Mouse (Mus musculus): ENCODE data around the gene Zfp334. TPM values are rescaled to one million over a fixed set of nuclear protein-coding genes. Genes with fewer than 3 reads are reported as not detected.

Gene Zfp334
- polyA plus RNA-seq, 1 experiment from 2014 or later = 19.6 TPM

GRCm38 (mm10) chr2:165367868-165368439, 20.1 kb downstream of the Zfp334 start:
- Histone ChIP-seq H3K27ac (ENCODE audit: low read depth, low read length) (peak overlapping the region; percentile 81), H3K9ac (ENCODE audit: low read depth, low read length) (peak overlapping the region; percentile 78), H3K4me2 (replicated peaks; ENCODE audit: low read depth, low read length) (peak overlapping the region; percentile 86), H3K4me3 (ENCODE audit: low read depth, low read length) (peak overlapping the region; percentile 54), H3K9me3 (ENCODE audit: control insufficient read depth, low read length) (no peaks in the 10 kb centered on the region), H3K27me3 (ENCODE audit: control insufficient read depth, insufficient read depth, low read length) (no peaks in the 10 kb centered on the region), H3K36me3 (ENCODE audit: control insufficient read depth, insufficient read depth, low read length) (no peaks in the 10 kb centered on the region), H3K4me1 (replicated peaks; ENCODE audit: control insufficient read depth, insufficient read depth, low read length) (peaks cover 4% of the 10 kb centered on the region; the same call in 1 of the 2 replicates)
- DNase-seq (ENCODE audit: low spot score) (peak; percentile 78), ATAC-seq (ENCODE audit: low FRiP score) (peak; percentile 47)
- 3% methylated on average over 13 of the region's 13 CpGs for WGBS

- 10% methylated on average over 5 of the region's 8 CpGs for WGBS
- Histone ChIP-seq H3K4me3 (ENCODE audit: low read depth, low read length) (no peak overlapping the region), H3K4me2 (replicated peaks; ENCODE audit: low read depth, low read length) (peak overlapping the region; percentile 3; the same call in 1 of the 2 replicates), H3K27me3 (ENCODE audit: control insufficient read depth, insufficient read depth, low read length) (no peaks in the 10 kb centered on the region), H3K9ac (ENCODE audit: low read depth, low read length) (no peak overlapping the region), H3K4me1 (replicated peaks; ENCODE audit: control insufficient read depth, insufficient read depth, low read length) (peaks cover 4% of the 10 kb centered on the region; the same call in 1 of the 2 replicates), H3K36me3 (ENCODE audit: control insufficient read depth, insufficient read depth, low read length) (no peaks in the 10 kb centered on the region), H3K27ac (ENCODE audit: low read depth, low read length) (no peak overlapping the region), H3K9me3 (ENCODE audit: control insufficient read depth, low read length) (no peaks in the 10 kb centered on the region)
- ATAC-seq (ENCODE audit: low FRiP score) (no peak), DNase-seq (ENCODE audit: low spot score) (peak; percentile 25)
Measured at GRCm38 (mm10) chr2:165367047-165367520, 21.0 kb downstream of the Zfp334 start.

GRCm38 (mm10) chr2:165364334-165365091, 23.5 kb downstream of the Zfp334 start:
- WGBS = 12% methylated on average over 21 of the region's 21 CpGs
- Histone ChIP-seq H3K9ac (ENCODE audit: low read depth, low read length) (no peak overlapping the region), H3K36me3 (ENCODE audit: control insufficient read depth, insufficient read depth, low read length) (no peaks in the 10 kb centered on the region), H3K27me3 (ENCODE audit: control insufficient read depth, insufficient read depth, low read length) (no peaks in the 10 kb centered on the region), H3K4me1 (replicated peaks; ENCODE audit: control insufficient read depth, insufficient read depth, low read length) (peaks cover 4% of the 10 kb centered on the region; the same call in 1 of the 2 replicates), H3K4me3 (ENCODE audit: low read depth, low read length) (no peak overlapping the region), H3K4me2 (replicated peaks; ENCODE audit: low read depth, low read length) (no peak overlapping the region), H3K9me3 (ENCODE audit: control insufficient read depth, low read length) (no peaks in the 10 kb centered on the region), H3K27ac (ENCODE audit: low read depth, low read length) (no peak overlapping the region)
- DNase-seq (ENCODE audit: low spot score) = peak; percentile 88
- ATAC-seq (ENCODE audit: low FRiP score) = no peak

GRCm38 (mm10) chr2:165363282-165363681, 24.8 kb downstream of the Zfp334 start:
- ATAC-seq (ENCODE audit: low FRiP score) = no peak
- Histone ChIP-seq H3K9ac (ENCODE audit: low read depth, low read length) (no peak overlapping the region), H3K4me1 (replicated peaks; ENCODE audit: control insufficient read depth, insufficient read depth, low read length) (peaks cover 4% of the 10 kb centered on the region; the same call in 1 of the 2 replicates), H3K4me3 (ENCODE audit: low read depth, low read length) (no peak overlapping the region), H3K36me3 (ENCODE audit: control insufficient read depth, insufficient read depth, low read length) (no peaks in the 10 kb centered on the region), H3K9me3 (ENCODE audit: control insufficient read depth, low read length) (no peaks in the 10 kb centered on the region), H3K27ac (ENCODE audit: low read depth, low read length) (no peak overlapping the region), H3K4me2 (replicated peaks; ENCODE audit: low read depth, low read length) (no peak overlapping the region), H3K27me3 (ENCODE audit: control insufficient read depth, insufficient read depth, low read length) (no peaks in the 10 kb centered on the region)
- DNase-seq (ENCODE audit: low spot score) = no peak
- WGBS = 83% methylated on average over 6 of the region's 6 CpGs

- Histone ChIP-seq H3K9me3 (ENCODE audit: control insufficient read depth, low read length) (no peaks in the 10 kb centered on the region), H3K4me2 (replicated peaks; ENCODE audit: low read depth, low read length) (no peak overlapping the region), H3K27ac (ENCODE audit: low read depth, low read length) (no peak overlapping the region), H3K4me1 (replicated peaks; ENCODE audit: control insufficient read depth, insufficient read depth, low read length) (peaks cover 2% of the 10 kb centered on the region; the same call in 1 of the 2 replicates), H3K9ac (ENCODE audit: low read depth, low read length) (no peak overlapping the region), H3K4me3 (ENCODE audit: low read depth, low read length) (no peak overlapping the region), H3K27me3 (ENCODE audit: control insufficient read depth, insufficient read depth, low read length) (no peaks in the 10 kb centered on the region), H3K36me3 (ENCODE audit: control insufficient read depth, insufficient read depth, low read length) (no peaks in the 10 kb centered on the region)
- DNase-seq (ENCODE audit: low spot score) (peak; percentile 86), ATAC-seq (ENCODE audit: low FRiP score) (no peak)
- 0% methylated on average over 1 of the region's 1 CpGs for WGBS
Measured at GRCm38 (mm10) chr2:165360861-165361260, 27.2 kb downstream of the Zfp334 start.

GRCm38 (mm10) chr2:165351828-165352513, 36.1 kb downstream of the Zfp334 start:
- Histone ChIP-seq H3K27me3 (ENCODE audit: control insufficient read depth, insufficient read depth, low read length) (no peaks in the 10 kb centered on the region), H3K9ac (ENCODE audit: low read depth, low read length) (no peak overlapping the region), H3K27ac (ENCODE audit: low read depth, low read length) (no peak overlapping the region), H3K9me3 (ENCODE audit: control insufficient read depth, low read length) (peaks cover 4% of the 10 kb centered on the region), H3K4me2 (replicated peaks; ENCODE audit: low read depth, low read length) (no peak overlapping the region), H3K4me3 (ENCODE audit: low read depth, low read length) (no peak overlapping the region), H3K4me1 (replicated peaks; ENCODE audit: control insufficient read depth, insufficient read depth, low read length) (no peaks in the 10 kb centered on the region), H3K36me3 (ENCODE audit: control insufficient read depth, insufficient read depth, low read length) (no peaks in the 10 kb centered on the region)
- ATAC-seq (ENCODE audit: low FRiP score) (no peak), DNase-seq (ENCODE audit: low spot score) (no peak)
- 91% methylated on average over 20 of the region's 20 CpGs for WGBS

- H3K9ac ChIP-seq (ENCODE audit: low read depth, low read length) = no peak overlapping the region
- DNase-seq (ENCODE audit: low spot score) (peak; percentile 62), ATAC-seq (ENCODE audit: low FRiP score) (no peak)
- H3K27me3 ChIP-seq (ENCODE audit: control insufficient read depth, insufficient read depth, low read length) = no peaks in the 10 kb centered on the region
- 28% methylated on average over 8 of the region's 8 CpGs for WGBS
- no peaks in the 10 kb centered on the region for H3K4me1 ChIP-seq (replicated peaks; ENCODE audit: control insufficient read depth, insufficient read depth, low read length)
- no peak overlapping the region for H3K4me3 ChIP-seq (ENCODE audit: low read depth, low read length)
- H3K27ac ChIP-seq (ENCODE audit: low read depth, low read length) = no peak overlapping the region
- no peaks in the 10 kb centered on the region for H3K36me3 ChIP-seq (ENCODE audit: control insufficient read depth, insufficient read depth, low read length)
- H3K9me3 ChIP-seq (ENCODE audit: control insufficient read depth, low read length) = peaks cover 4% of the 10 kb centered on the region
- no peak overlapping the region for H3K4me2 ChIP-seq (replicated peaks; ENCODE audit: low read depth, low read length)
Measured at GRCm38 (mm10) chr2:165349466-165349865, 38.6 kb downstream of the Zfp334 start.

- H3K4me1 ChIP-seq (replicated peaks; ENCODE audit: control insufficient read depth, insufficient read depth, low read length) = no peaks in the 10 kb centered on the region
- H3K9ac ChIP-seq (ENCODE audit: low read depth, low read length) = no peak overlapping the region
- DNase-seq (ENCODE audit: low spot score) (no peak), ATAC-seq (ENCODE audit: low FRiP score) (no peak)
- 92% methylated on average over 5 of the region's 5 CpGs for WGBS
- H3K27me3 ChIP-seq (ENCODE audit: control insufficient read depth, insufficient read depth, low read length) = no peaks in the 10 kb centered on the region
- no peaks in the 10 kb centered on the region for H3K36me3 ChIP-seq (ENCODE audit: control insufficient read depth, insufficient read depth, low read length)
- H3K4me2 ChIP-seq (replicated peaks; ENCODE audit: low read depth, low read length) = no peak overlapping the region
- no peaks in the 10 kb centered on the region for H3K9me3 ChIP-seq (ENCODE audit: control insufficient read depth, low read length)
- H3K4me3 ChIP-seq (ENCODE audit: low read depth, low read length) = no peak overlapping the region
- no peak overlapping the region for H3K27ac ChIP-seq (ENCODE audit: low read depth, low read length)
Measured at GRCm38 (mm10) chr2:165346180-165346579, 41.9 kb downstream of the Zfp334 start.
